17 mouse cellular contexts compared by ENCODE assay signal in genomic region chr4:145257751-145258434, GRCm38 (mm10). TPM values are rescaled to one million over a fixed set of nuclear protein-coding genes. Genes with fewer than 3 reads are reported as not detected.
DNase-seq lines count a peak whose midpoint lies in the region; ATAC-seq and TF ChIP-seq lines count a peak whose summit lies in the region.
"Had no signal": no experiment of that assay in that cellular context is flagged by ENCODE, and none has a peak within 500 bp of the region (broad histone marks: within the 10 kb centered on the region; RNA-seq: fewer than 3 reads in every experiment).

No protein-coding gene starts in this region.

- H3K9me3 ChIP-seq in lung, postnatal 0 days (ENCODE audit: low read length) = no peaks in the 10 kb centered on the region
- H3K9me3 ChIP-seq in liver, postnatal 0 days (ENCODE audit: low read length) = no peaks in the 10 kb centered on the region
- H3K9me3 ChIP-seq in stomach, embryonic 16.5 days (replicated peaks; ENCODE audit: control insufficient read depth, low read length) = no peaks in the 10 kb centered on the region
- H3K9me3 ChIP-seq: embryonic facial prominence, embryonic 10.5 days; megakaryocyte, embryonic 14.5 days had no signal

- POLR2A ChIA-PET in Patski (lab: Charles Lee) = no interaction called here

- TF ChIP-seq EP300 in lung, postnatal 0 days (IDR thresholded peaks at IDR 0.05) = no peak
- TF ChIP-seq EP300 in liver, postnatal 0 days (IDR thresholded peaks at IDR 0.05; ENCODE audit: low read depth) = no peak

- ATAC-seq in lung, postnatal 0 days = peak; percentile 47; the same call in 1 of the 2 replicates
- peak; percentile 75 for ATAC-seq in Patski
- ATAC-seq in liver, postnatal 0 days = peak; percentile 54
- no peak for ATAC-seq in stomach, embryonic 16.5 days (ENCODE audit: insufficient read depth, low FRiP score)

- peak; percentile 49 for DNase-seq in lung, postnatal 0 days (ENCODE audit: low spot score)
- DNase-seq in lung, adult 2 months = no peak
- DNase-seq in Patski (ENCODE audit: low read depth, low spot score) = no peak
- no peak for DNase-seq in liver, postnatal 0 days
- DNase-seq in right cerebral cortex, postnatal 4 days = no peak
- no peak for DNase-seq in cerebellum, adult 11 months
- no peak for DNase-seq in urinary bladder, postnatal 10 days (ENCODE audit: low spot score)
- DNase-seq: cerebellum, adult 9-11 months; heart, adult 2 months; heart, postnatal 36 days; right cerebral cortex, postnatal 25 days; thymus, postnatal 25 days had no signal

- no peaks in the 10 kb centered on the region for H3K4me1 ChIP-seq in lung, postnatal 0 days (ENCODE audit: insufficient read depth, low read depth, low read length)
- H3K4me1 ChIP-seq in lung, adult 2 months (ENCODE audit: control insufficient read depth, insufficient read depth, low read length) = no peaks in the 10 kb centered on the region
- peaks cover 15% of the 10 kb centered on the region for H3K4me1 ChIP-seq in liver, postnatal 0 days (ENCODE audit: insufficient read depth)
- H3K4me1 ChIP-seq in stomach, embryonic 16.5 days (ENCODE audit: control insufficient read depth, insufficient read depth, low read length) = no peaks in the 10 kb centered on the region
- H3K4me1 ChIP-seq: embryonic facial prominence, embryonic 10.5 days had no signal

- CTCF ChIA-PET in Patski (lab: Charles Lee) = interaction anchor here (1.1 kb wide), 1 partner anchor 9 kb away, joined by 3 read pairs; no protein-coding TSS in a partner anchor

- no peak for TF ChIP-seq POLR2A in lung, adult 2 months (IDR thresholded peaks at IDR 0.05; ENCODE audit: borderline replicate concordance, extremely low read depth, low read depth, low read length)

- H3K9ac ChIP-seq in lung, postnatal 0 days (replicated peaks; ENCODE audit: low read depth) = no peak overlapping the region
- H3K9ac ChIP-seq in liver, postnatal 0 days (replicated peaks) = no peak overlapping the region
- no peak overlapping the region for H3K9ac ChIP-seq in stomach, embryonic 16.5 days (ENCODE audit: low read length)

- no peak overlapping the region for H3K27ac ChIP-seq in lung, postnatal 0 days (ENCODE audit: low read length)
- peak overlapping the region; percentile 22; the same call in 1 of the 2 replicates for H3K27ac ChIP-seq in liver, postnatal 0 days (ENCODE audit: low read depth)
- peak overlapping the region; percentile 38; the same call in 1 of the 2 replicates for H3K27ac ChIP-seq in stomach, embryonic 16.5 days (ENCODE audit: low read length)
- H3K27ac ChIP-seq: embryonic facial prominence, embryonic 10.5 days; heart, adult 2 months; layer of hippocampus, adult 2 months; left cerebral cortex, adult 2 months had no signal

- no peak overlapping the region for H3K4me2 ChIP-seq in lung, postnatal 0 days (replicated peaks; ENCODE audit: low read depth, low read length)
- H3K4me2 ChIP-seq in liver, postnatal 0 days (ENCODE audit: low read depth, low read length) = no peak overlapping the region
- H3K4me2 ChIP-seq in stomach, embryonic 16.5 days (ENCODE audit: low read depth, low read length) = no peak overlapping the region

- no peak overlapping the region for H3K4me3 ChIP-seq in lung, postnatal 0 days (ENCODE audit: low read depth, low read length)
- H3K4me3 ChIP-seq in lung, adult 2 months (replicated peaks; ENCODE audit: extremely low read depth, low read depth, low read length) = no peak overlapping the region
- no peak overlapping the region for H3K4me3 ChIP-seq in liver, postnatal 0 days (ENCODE audit: low read depth, low read length)
- H3K4me3 ChIP-seq in stomach, embryonic 16.5 days (replicated peaks; ENCODE audit: low read length) = no peak overlapping the region
- H3K4me3 ChIP-seq: embryonic facial prominence, embryonic 10.5 days; heart, adult 2 months; layer of hippocampus, adult 2 months; left cerebral cortex, adult 2 months; megakaryocyte, embryonic 14.5 days had no signal

- TF ChIP-seq CTCF in lung, postnatal 0 days (IDR thresholded peaks at IDR 0.05) = no peak
- no peak for TF ChIP-seq CTCF in lung, adult 2 months (IDR thresholded peaks at IDR 0.05; ENCODE audit: insufficient read depth, low read length)
- TF ChIP-seq CTCF in Patski (IDR thresholded peaks at IDR 0.05) = no peak
- TF ChIP-seq CTCF in liver, postnatal 0 days (IDR thresholded peaks at IDR 0.05; ENCODE audit: low read depth) = no peak

- WGBS in lung, postnatal 0 days = 53% methylated on average over 5 of the region's 5 CpGs
- 68% methylated on average over 5 of the region's 5 CpGs for WGBS in lung, adult 2 months
- 60% methylated on average over 5 of the region's 5 CpGs for WGBS in liver, postnatal 0 days (ENCODE audit: insufficient replicate concordance)
- WGBS in stomach, embryonic 16.5 days = 65% methylated on average over 5 of the region's 5 CpGs

- in situ Hi-C loops in Patski (cut with MboI; ENCODE audit: low pct_unique_long_range_greater_than_20kb) = loop anchor here (25.0 kb wide), 1 partner anchor 1971 kb away; the partner anchor contains the start of gene Pdpn

- H3K27me3 ChIP-seq in lung, postnatal 0 days (replicated peaks; ENCODE audit: insufficient read depth, low read length) = no peaks in the 10 kb centered on the region
- H3K27me3 ChIP-seq in Patski = no peaks in the 10 kb centered on the region
- H3K27me3 ChIP-seq in liver, postnatal 0 days (ENCODE audit: insufficient read depth, low read length) = no peaks in the 10 kb centered on the region
- no peaks in the 10 kb centered on the region for H3K27me3 ChIP-seq in stomach, embryonic 16.5 days (ENCODE audit: control insufficient read depth, insufficient read depth, low read length)

- no peaks in the 10 kb centered on the region for H3K36me3 ChIP-seq in lung, postnatal 0 days (ENCODE audit: insufficient read depth, low read length)
- H3K36me3 ChIP-seq in liver, postnatal 0 days (replicated peaks; ENCODE audit: insufficient read depth, low read length) = no peaks in the 10 kb centered on the region
- no peaks in the 10 kb centered on the region for H3K36me3 ChIP-seq in stomach, embryonic 16.5 days (ENCODE audit: control insufficient read depth, insufficient read depth, low read length)
- H3K36me3 ChIP-seq: embryonic facial prominence, embryonic 10.5 days had no signal

RNA-seq across cellular contexts. Expression of gene Tnfrsf1b, which starts 11.2 kb away (rescaled TPM):
- polyA plus RNA-seq in lung, postnatal 0 days (2015; fragmentation: Nextera tagmentation; extraction: Ambion mirVana) = 8.4 and 9.1 TPM in 2 replicates
- polyA plus RNA-seq in lung, adult 2 months (2012; rRNA removed) = 32.2 and 39.5 TPM in 2 replicates
- polyA plus RNA-seq in Patski (2021) = 0.12 TPM
- polyA plus RNA-seq in liver, postnatal 0 days (2015; fragmentation: Nextera tagmentation; extraction: Ambion mirVana) = 7.2 and 9.4 TPM in 2 replicates
- 7.9 and 8.3 TPM in 2 replicates for polyA plus RNA-seq in stomach, embryonic 16.5 days (2015; fragmentation: Nextera tagmentation; extraction: Ambion mirVana)

RNA-seq across cellular contexts. Expression of gene Tnfrsf8, which starts 57.1 kb away (rescaled TPM):
- 0.05 and 0.12 TPM in 2 replicates for polyA plus RNA-seq in lung, postnatal 0 days (2015; fragmentation: Nextera tagmentation; extraction: Ambion mirVana)
- polyA plus RNA-seq in lung, adult 2 months (2012; rRNA removed) = 0.24 and 0.28 TPM in 2 replicates
- 0.03 TPM for polyA plus RNA-seq in Patski (2021)
- polyA plus RNA-seq in liver, postnatal 0 days (2015; fragmentation: Nextera tagmentation; extraction: Ambion mirVana) = 0.07 and 0.09 TPM in 2 replicates
- 0.05 and 0.06 TPM in 2 replicates for polyA plus RNA-seq in stomach, embryonic 16.5 days (2015; fragmentation: Nextera tagmentation; extraction: Ambion mirVana)
- polyA plus RNA-seq: embryonic facial prominence, embryonic 10.5 days had no signal
